Mouse (Mus musculus) neural tube, embryonic 13.5 days (tissue): ENCODE measurements around the gene Trim3. TPM values are rescaled to one million over a fixed set of nuclear protein-coding genes. Genes with fewer than 3 reads are reported as not detected.

Source experiments
- ATAC-seq: fragments of 200-750 bp; cut with Nextera tagmentation; 2 replicates; pipeline ENCODE4 v1.8.0; 2017; ENCODE audit warnings: low read depth, mild to moderate bottlenecking, moderate TSS enrichment, moderate library complexity
- H3K27ac ChIP-seq: fragments of 300-500 bp; sonication (generic); replicated peaks from 2 replicates; pipeline ENCODE4 v1.5.1; 2015; ENCODE audit warnings: moderate library complexity, mild to moderate bottlenecking, inconsistent platforms
- H3K27me3 ChIP-seq: fragments of 300-500 bp; sonication (generic); 2 replicates; pipeline ENCODE4 v1.6.1; 2015; ENCODE audit warnings: mild to moderate bottlenecking, inconsistent platforms
- H3K36me3 ChIP-seq: fragments of 300-500 bp; sonication (generic); 2 replicates; pipeline ENCODE4 v1.6.1; 2015; ENCODE audit warnings: mild to moderate bottlenecking, inconsistent platforms
- H3K4me1 ChIP-seq: fragments of 300-500 bp; sonication (generic); replicated peaks from 2 replicates; pipeline ENCODE4 v1.6.1; 2015; ENCODE audit warnings: inconsistent platforms
- H3K4me2 ChIP-seq: fragments of 300-500 bp; sonication (generic); 2 replicates; pipeline ENCODE4 v1.6.1; 2015; ENCODE audit warnings: inconsistent platforms, mild to moderate bottlenecking, moderate library complexity
- H3K4me3 ChIP-seq: fragments of 300-500 bp; sonication (generic); 2 replicates; pipeline ENCODE4 v1.5.1; 2015; ENCODE audit warnings: mild to moderate bottlenecking, inconsistent platforms
- H3K9ac ChIP-seq: fragments of 300-500 bp; sonication (generic); 2 replicates; pipeline ENCODE4 v1.6.1; 2015; ENCODE audit warnings: moderate library complexity, mild to moderate bottlenecking, inconsistent platforms
- H3K9me3 ChIP-seq: fragments of 300-500 bp; sonication (generic); 2 replicates; pipeline ENCODE4 v1.6.1; 2016; ENCODE audit warnings: inconsistent platforms
- WGBS: fragments of 180-500 bp; shearing (Covaris S2); methylation state at CpG from one replicate; pipeline ENCODE4 v1.1.7; 2015; 5-methylcytosine and 5-hydroxymethylcytosine counted together
- polyA plus RNA-seq: library from polyadenylated mRNA; unstranded; fragments of >200 nt; fragmentation: Nextera tagmentation; extraction: Ambion mirVana; gene quantifications from 2 replicates; pipeline ENCODE4 v1.2.1, GENCODE M21; 2015

Trim3 gene
- polyA plus RNA-seq, 1 experiment from 2014 or later = 84.1 TPM

- peak; percentile 60 for ATAC-seq
- Histone ChIP-seq H3K36me3 (peaks cover 59% of the 10 kb centered on the region), H3K9ac (peak overlapping the region; percentile 56), H3K4me2 (peak overlapping the region; percentile 55), H3K9me3 (no peaks in the 10 kb centered on the region), H3K27ac (peak overlapping the region; percentile 89), H3K4me1 (peaks cover 70% of the 10 kb centered on the region), H3K27me3 (no peaks in the 10 kb centered on the region), H3K4me3 (peak overlapping the region; percentile 24)
- WGBS = 21% methylated on average over 12 of the region's 12 CpGs
These were observed 63.6 kb downstream of the Trim3 start for GRCm38 (mm10) chr7:105569512-105570496.

- peaks cover 59% of the 10 kb centered on the region for H3K36me3 ChIP-seq
- peak overlapping the region; percentile 55 for H3K4me2 ChIP-seq
- no peaks in the 10 kb centered on the region for H3K9me3 ChIP-seq
- H3K4me1 ChIP-seq = peaks cover 63% of the 10 kb centered on the region
- H3K9ac ChIP-seq = peak overlapping the region; percentile 56
- no peaks in the 10 kb centered on the region for H3K27me3 ChIP-seq
- WGBS = 5% methylated on average over 6 of the region's 6 CpGs
- H3K27ac ChIP-seq = peak overlapping the region; percentile 89
- H3K4me3 ChIP-seq = peak overlapping the region; percentile 24
- ATAC-seq = peak; percentile 90
These were observed 64.3 kb downstream of the Trim3 start for GRCm38 (mm10) chr7:105568988-105569471.

- H3K27me3 ChIP-seq = no peaks in the 10 kb centered on the region
- H3K9me3 ChIP-seq = no peaks in the 10 kb centered on the region
- 16% methylated on average over 7 of the region's 7 CpGs for WGBS
- peak overlapping the region; percentile 24 for H3K4me3 ChIP-seq
- peaks cover 58% of the 10 kb centered on the region for H3K4me1 ChIP-seq
- ATAC-seq = peak; percentile 48
- H3K4me2 ChIP-seq = peak overlapping the region; percentile 55
- peak overlapping the region; percentile 89 for H3K27ac ChIP-seq
- H3K9ac ChIP-seq = peak overlapping the region; percentile 56
- H3K36me3 ChIP-seq = peaks cover 59% of the 10 kb centered on the region
These were observed 64.8 kb downstream of the Trim3 start for GRCm38 (mm10) chr7:105568583-105568982.

GRCm38 (mm10) chr7:105565071-105565836, 68.1 kb downstream of the Trim3 start:
- Histone ChIP-seq H3K9me3 (no peaks in the 10 kb centered on the region), H3K4me1 (peaks cover 28% of the 10 kb centered on the region), H3K27me3 (no peaks in the 10 kb centered on the region), H3K27ac (no peak overlapping the region), H3K4me2 (no peak overlapping the region), H3K4me3 (no peak overlapping the region), H3K9ac (no peak overlapping the region), H3K36me3 (peaks cover 73% of the 10 kb centered on the region)
- no peak for ATAC-seq
- WGBS = 87% methylated on average over 17 of the region's 17 CpGs

GRCm38 (mm10) chr7:105563367-105563766, 70.0 kb downstream of the Trim3 start:
- Histone ChIP-seq H3K27ac (no peak overlapping the region), H3K4me2 (no peak overlapping the region), H3K9me3 (no peaks in the 10 kb centered on the region), H3K9ac (no peak overlapping the region), H3K27me3 (no peaks in the 10 kb centered on the region), H3K4me3 (no peak overlapping the region), H3K4me1 (peaks cover 9% of the 10 kb centered on the region), H3K36me3 (peaks cover 92% of the 10 kb centered on the region)
- WGBS = 83% methylated on average over 3 of the region's 3 CpGs
- ATAC-seq = no peak

- Histone ChIP-seq H3K9ac (no peak overlapping the region), H3K9me3 (no peaks in the 10 kb centered on the region), H3K27ac (no peak overlapping the region), H3K4me2 (no peak overlapping the region), H3K4me3 (no peak overlapping the region), H3K4me1 (no peaks in the 10 kb centered on the region), H3K36me3 (peaks cover 97% of the 10 kb centered on the region), H3K27me3 (no peaks in the 10 kb centered on the region)
- ATAC-seq = no peak
- WGBS = 96% methylated on average over 3 of the region's 3 CpGs
These were observed 71.1 kb downstream of the Trim3 start for GRCm38 (mm10) chr7:105562317-105562716.

GRCm38 (mm10) chr7:105559016-105559415, 74.4 kb downstream of the Trim3 start:
- Histone ChIP-seq H3K9me3 (no peaks in the 10 kb centered on the region), H3K4me2 (no peak overlapping the region), H3K27ac (no peak overlapping the region), H3K4me1 (peaks cover 23% of the 10 kb centered on the region), H3K36me3 (peaks cover 72% of the 10 kb centered on the region), H3K27me3 (no peaks in the 10 kb centered on the region), H3K9ac (no peak overlapping the region), H3K4me3 (no peak overlapping the region)
- no peak for ATAC-seq
- WGBS = 90% methylated on average over 9 of the region's 9 CpGs

GRCm38 (mm10) chr7:105557671-105558070, 75.7 kb downstream of the Trim3 start:
- Histone ChIP-seq H3K27me3 (no peaks in the 10 kb centered on the region), H3K4me2 (no peak overlapping the region), H3K4me1 (peaks cover 28% of the 10 kb centered on the region), H3K36me3 (peaks cover 61% of the 10 kb centered on the region), H3K9me3 (no peaks in the 10 kb centered on the region), H3K9ac (no peak overlapping the region), H3K4me3 (no peak overlapping the region), H3K27ac (no peak overlapping the region)
- 82% methylated on average over 11 of the region's 11 CpGs for WGBS
- ATAC-seq = no peak

GRCm38 (mm10) chr7:105556406-105556805, 77.0 kb downstream of the Trim3 start:
- WGBS = 91% methylated on average over 8 of the region's 8 CpGs

GRCm38 (mm10) chr7:105555571-105555970, 77.8 kb downstream of the Trim3 start:
- Histone ChIP-seq H3K27ac (no peak overlapping the region), H3K27me3 (no peaks in the 10 kb centered on the region), H3K9me3 (no peaks in the 10 kb centered on the region), H3K36me3 (peaks cover 41% of the 10 kb centered on the region), H3K4me1 (peaks cover 28% of the 10 kb centered on the region), H3K4me3 (peak overlapping the region; percentile 70; the same call in 1 of the 2 replicates), H3K4me2 (peak overlapping the region; percentile 70), H3K9ac (0 out of 2 replicates have a peak overlapping the region, but pooled peaks have one; percentile 85)
- ATAC-seq = no peak
- 87% methylated on average over 10 of the region's 10 CpGs for WGBS

More at GRCm38 (mm10) chr7:105556406-105556805, 77.0 kb downstream of the Trim3 start:
- peaks cover 28% of the 10 kb centered on the region for H3K4me1 ChIP-seq
- no peaks in the 10 kb centered on the region for H3K27me3 ChIP-seq
- peaks cover 48% of the 10 kb centered on the region for H3K36me3 ChIP-seq
- no peak for ATAC-seq
- H3K4me2 ChIP-seq = 0 out of 2 replicates have a peak overlapping the region, but pooled peaks have one; percentile 70
- H3K4me3 ChIP-seq = no peak overlapping the region
- H3K9ac ChIP-seq = no peak overlapping the region
- H3K9me3 ChIP-seq = no peaks in the 10 kb centered on the region
- no peak overlapping the region for H3K27ac ChIP-seq
